Mouse (Mus musculus): ENCODE measurements around the gene 4930404N11Rik.

Gene 4930404N11Rik

DNA sequence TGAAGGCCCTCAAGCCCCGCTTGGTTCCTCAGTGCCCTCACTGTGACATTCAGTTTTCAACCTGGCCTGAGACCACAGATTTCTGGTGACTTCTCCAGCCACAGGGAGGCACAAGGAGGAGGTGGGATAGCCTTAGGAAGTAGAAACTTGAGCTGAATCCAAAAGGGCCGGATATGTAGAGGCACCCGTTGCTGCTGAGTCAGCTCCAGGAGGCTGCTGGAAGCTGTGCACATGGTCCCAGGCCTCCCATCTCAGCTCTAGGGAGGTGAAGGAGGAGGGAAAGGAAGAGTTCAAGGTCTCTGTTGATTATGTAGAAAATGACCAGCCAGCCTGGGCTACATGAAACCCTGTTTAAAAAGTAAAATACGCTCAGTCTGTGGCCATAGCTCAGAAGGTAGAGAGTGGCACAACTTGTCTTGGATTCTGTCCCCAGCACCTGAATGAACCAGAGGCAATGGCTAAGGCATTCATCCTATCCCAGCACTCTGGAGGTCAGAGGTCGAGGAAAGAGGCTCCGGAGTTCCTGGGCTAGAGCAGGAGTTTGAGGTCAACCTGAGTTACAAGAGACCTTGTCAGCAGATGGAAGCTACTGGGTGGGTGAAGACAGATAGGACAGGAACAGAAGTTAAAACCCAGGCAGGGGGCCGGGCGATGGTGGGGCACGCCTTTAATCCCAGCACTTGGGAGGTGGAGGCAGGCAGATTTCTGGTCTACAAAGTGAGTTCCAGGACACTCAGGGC, 10.7 kb downstream of the 4930404N11Rik start:
- DNase-seq (ENCODE audit: low read depth): no peak

DNA sequence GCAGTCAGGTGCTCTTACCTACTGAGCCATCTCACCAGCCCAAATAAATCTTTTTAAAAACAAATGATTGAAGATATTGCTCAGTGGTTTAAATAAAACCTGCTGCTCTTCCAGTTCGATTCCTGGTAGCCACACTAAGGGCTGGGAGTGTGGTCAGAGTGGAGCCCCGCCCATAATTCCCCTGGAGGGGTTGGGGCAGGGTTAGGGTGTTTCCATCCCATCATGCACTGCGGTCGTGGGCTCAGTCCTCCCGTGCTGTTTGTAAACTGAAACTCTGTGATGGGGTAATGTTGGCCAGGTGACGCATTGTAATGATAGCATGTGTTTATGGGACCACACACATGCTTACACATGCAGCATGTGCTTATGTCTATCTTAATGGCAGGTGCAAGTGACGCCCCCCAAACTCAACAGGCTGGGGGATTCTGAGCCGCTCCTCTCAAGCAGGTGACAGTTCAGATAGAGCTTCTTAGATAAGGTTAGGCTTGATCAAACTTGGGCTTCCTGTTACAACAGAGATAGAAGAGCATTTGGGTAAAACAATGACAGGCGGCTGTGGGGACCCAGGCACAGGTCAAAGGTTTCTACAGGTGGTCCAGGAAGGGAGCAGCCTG, 13.8 kb downstream of the 4930404N11Rik start:
- peak; percentile 91 for DNase-seq (ENCODE audit: low read depth)

DNA sequence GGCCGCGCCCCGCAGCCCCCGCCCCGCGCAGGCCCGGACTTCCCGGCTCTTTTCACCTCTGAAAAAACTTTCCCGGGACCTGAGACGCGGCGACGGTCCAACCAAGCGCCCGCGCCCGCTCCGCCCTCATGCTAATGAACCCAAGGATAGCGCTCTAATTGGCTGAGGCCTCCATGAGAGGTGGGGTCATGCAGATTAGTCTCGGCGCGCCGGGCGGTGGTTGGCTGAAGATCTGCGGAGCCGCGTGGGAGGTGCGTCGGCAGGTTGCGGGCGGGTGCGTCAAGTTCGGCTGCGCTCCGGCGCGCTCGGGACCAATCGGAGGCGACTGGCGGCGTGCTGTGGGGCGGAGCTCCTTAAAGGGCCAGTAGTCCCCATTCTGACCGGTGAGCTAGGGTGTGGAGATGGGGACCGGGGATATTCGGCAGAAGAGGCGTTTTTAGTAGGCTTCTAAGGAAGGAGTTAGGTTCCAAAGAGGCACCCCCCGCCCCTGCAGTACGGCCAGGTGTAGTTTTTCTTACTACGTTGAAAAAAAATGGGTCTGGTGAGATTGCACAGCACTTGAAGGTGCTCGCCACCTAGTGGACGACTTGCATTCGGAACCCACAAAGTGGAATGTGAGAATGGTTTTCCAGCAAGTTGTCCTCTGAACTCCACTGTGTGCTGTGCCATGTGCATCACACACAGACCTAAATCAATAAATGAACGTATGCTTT, 15.1 kb downstream of the 4930404N11Rik start, which contains the start of gene Hmg20b:
TSS of gene Hmg20b (minus strand) at position 130 of the 713 bp plus-strand sequence.
- DNase-seq (ENCODE audit: low read depth): peak; percentile 99

DNA sequence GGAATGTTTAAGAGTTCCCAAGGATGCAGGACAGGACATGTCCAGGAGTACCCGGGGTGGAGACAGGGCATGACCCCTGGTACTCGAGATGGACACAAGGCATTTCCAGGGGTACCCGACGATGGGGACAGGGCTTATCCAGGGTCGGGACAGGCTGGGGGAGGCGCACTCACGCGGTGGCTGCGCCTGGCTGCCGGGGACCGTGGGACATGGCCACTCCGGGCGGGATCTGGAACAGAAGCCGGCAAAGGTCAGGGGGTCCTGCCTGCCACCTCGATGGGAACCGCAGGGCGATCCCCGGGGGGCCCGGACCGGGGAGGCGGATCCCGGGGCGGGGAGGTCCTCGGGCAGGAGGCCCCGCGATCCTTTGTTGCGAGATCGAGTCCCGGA, 15.7 kb downstream of the 4930404N11Rik start:
- DNase-seq (ENCODE audit: low read depth): no peak

DNA sequence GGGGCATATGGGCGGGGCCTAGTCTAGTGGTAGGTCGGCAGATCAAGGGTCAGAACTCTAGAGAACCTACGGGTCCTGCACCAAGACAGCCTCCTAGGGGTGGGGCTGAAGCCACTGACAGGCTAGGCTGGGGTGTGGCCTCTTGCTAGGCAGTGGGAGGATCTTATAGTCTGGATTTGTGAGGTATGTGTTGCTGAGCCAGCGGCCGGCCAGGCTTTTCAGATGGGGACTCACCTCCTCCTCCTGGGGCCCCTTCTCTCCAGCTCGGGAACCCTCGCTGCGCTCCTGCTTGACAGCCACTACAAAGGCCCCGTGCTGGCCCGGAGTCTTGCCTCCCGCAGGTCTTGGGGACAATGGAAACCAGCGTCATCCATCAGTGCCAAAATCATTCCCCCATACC, 16.5 kb downstream of the 4930404N11Rik start:
- DNase-seq (ENCODE audit: low read depth): peak; percentile 69

DNA sequence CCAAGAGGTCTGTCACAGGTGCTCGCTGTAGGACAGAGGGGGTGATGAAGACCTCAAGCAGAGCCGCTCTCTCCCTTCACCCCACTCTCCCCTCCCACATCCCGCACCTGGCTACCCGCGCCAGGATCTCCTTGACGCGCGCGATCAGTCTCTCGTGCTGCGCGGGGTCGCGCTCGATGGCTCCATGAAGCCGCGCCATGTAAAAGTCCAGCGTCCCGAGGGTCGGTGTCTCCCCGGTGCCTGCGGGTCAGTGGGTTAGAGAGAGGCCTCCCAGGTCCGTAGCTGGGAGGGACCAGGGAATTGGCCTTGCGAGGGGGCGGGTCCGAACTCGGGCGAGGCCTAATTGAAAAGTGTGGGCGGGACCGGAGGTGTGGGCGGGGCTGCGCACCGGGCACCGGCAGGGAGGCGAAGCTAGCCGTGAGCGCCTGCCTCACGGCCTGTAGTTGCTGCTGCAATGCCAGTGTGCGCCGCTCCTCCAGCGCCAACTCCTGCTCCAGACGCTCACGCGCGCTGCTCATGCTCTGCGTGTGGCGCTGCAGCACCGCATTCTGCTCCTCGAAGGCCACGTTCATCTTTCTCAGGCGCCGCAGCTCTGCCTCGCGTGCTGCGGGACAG, 19.1 kb downstream of the 4930404N11Rik start:
- peak; percentile 68 for DNase-seq (ENCODE audit: low read depth)

DNA sequence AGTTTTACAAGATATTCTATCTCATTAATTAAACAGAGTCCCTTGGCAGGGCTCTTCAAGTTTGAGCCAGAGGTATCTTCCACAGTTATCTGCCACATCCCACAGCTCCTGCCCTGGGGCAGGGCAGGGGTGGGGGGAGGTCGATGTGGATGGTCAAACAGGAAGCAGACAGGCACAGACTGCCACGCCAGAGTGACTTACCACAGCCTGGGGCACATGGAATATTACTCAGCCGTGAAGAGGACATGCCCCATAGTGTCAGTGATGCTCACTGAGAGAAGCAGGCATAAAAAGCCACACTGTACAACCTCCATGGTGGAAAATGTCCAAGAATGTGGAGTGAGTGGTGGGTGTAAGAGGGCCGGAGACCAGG, 20.5 kb downstream of the 4930404N11Rik start:
- DNase-seq (ENCODE audit: low read depth): no peak

DNA sequence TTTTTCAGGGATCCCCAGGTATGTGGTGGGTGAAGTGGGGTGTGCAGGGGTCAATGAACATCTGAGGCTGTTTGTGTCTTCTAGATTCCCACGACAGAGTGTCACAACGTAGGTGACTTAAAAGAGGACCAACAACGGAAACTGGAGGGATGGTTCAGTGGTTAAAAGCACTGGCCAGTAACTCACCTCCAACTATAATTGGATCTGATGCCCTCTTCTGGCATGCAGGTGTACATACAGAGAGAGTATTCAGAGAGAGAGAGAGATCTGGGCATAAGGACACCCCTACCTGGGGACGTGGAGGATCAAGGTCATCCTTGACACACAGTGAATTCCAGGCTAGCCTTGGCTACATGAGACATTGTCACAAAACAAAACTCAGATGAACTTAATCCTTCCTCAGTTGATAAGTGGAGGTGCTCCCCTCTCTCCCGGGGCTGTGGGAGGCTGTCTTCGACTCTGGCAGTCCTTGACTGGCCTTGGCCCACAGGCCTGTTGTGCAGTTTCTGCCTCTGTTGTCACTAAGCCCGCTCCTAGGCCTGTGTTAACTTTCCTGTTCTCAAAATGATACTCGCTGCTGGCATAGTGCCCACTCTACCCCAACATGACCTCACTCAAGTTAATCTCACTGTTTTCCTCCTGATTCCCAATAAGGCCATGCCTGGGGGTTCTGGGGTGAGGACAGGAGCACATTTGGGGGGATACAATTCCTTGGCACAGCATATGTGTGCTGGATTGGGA, 21.0 kb downstream of the 4930404N11Rik start:
- DNase-seq (ENCODE audit: low read depth): peak; percentile 67

DNA sequence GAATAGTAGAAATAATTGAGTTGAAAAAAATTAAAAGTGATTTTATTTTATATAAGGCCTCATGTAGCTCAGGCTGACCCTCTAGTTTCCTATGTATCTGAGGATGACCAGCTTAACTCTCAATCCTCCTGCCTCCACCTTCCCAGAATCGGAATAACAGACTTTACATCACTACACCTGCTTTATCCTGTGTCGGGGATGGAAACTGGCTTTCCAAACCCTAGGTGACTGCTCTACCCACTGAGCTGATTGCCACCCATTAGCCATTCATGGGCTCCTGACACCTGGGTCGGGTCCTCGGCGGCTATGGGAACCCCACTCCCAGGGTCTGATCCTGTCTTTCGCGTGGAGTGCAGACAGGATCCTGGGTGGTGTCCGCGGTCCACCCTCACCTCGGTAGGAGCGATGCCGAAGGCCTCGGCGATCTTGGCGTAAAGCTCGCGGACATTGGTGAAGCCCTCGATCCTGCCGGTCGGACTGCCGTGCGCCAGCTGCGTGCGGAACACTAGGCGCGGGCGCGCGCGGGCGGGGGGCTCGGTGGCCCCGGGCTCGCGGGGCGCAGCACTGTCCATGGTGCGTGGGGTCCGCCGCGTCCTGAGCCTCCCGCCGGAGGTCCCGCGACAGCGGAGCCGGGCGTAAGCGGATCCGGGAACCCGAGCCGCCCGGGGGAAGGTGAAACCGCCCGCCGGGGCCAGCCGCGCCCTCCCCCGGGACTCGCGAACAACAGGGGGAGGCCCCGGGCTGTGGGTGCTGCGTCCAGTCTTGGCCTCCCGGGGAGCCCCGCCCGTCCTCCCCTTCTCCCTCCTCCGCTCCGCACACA, 22.7 kb downstream of the 4930404N11Rik start, which contains the start of gene Gipc3:
TSS of gene Gipc3 (minus strand) at position 581 of the 820 bp plus-strand sequence.
- DNase-seq (ENCODE audit: low read depth): peak; percentile 54

DNA sequence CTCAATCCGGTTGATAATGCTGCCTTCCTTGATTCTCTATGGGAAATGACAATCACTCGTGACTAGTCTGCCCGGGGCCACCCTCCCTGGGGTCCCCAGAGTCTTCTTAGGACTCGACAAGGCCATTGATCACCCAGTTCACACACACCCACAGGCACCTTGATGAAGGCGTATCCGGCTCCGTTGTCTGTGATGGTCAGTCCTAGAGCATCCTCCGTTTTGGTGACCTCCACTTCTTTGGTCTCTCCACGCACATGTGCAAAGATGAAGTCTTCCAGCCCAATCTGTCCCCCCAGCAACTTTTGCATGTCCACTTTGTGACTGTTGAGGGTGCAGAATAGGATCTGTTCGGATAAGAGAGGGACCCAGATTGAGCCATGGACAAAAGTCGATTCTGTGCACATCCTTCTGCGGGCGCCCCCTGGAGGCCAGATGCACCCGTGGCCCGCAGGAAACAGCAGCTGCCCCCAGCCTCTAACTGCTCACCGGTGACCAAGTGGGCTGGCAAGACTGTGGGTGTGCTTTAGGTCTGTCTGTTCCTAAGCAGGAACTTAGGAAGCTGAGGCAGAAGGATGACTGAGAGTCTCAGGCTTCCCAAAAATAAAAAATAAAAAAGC, 24.2 kb downstream of the 4930404N11Rik start:
- peak; percentile 87 for DNase-seq (ENCODE audit: low read depth)

DNA sequence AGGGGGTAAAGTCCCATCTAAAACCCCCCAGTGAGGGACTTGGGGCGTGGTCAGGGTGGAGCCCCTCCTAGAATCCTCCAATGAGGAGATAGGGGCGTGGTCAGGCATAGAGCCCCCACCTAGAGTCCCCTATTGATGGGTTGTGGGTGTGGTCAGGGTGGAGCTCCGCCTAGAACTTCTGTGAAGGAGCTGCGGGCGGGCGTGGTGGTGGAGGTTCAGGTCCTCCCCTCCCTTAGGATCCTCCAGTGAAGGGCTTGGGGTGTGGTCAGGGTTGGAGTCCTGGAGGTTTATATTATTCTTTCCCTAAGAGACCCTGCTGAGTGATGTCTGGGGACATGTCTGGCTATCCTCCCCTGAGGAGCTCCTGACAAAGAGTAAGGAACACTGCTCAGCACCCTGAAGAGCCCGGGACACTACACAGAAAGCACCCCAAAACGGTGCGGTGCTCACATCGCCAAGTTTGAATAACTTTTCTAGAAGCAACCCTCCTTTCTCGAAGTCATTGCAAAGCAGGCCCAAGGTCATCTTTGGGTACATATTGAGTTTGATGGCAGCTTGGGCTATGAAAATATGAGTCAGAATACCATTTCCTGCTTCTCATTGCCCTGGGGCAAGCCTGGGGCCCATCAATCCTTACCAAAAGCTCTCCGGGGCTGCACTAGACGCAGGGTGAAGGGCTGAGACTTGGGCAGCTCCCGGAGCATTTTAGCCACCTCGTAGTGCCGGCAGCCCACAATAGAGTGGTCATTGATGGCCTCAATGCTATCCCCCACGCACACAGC, 24.9 kb downstream of the 4930404N11Rik start:
- DNase-seq (ENCODE audit: low read depth): no peak

DNA sequence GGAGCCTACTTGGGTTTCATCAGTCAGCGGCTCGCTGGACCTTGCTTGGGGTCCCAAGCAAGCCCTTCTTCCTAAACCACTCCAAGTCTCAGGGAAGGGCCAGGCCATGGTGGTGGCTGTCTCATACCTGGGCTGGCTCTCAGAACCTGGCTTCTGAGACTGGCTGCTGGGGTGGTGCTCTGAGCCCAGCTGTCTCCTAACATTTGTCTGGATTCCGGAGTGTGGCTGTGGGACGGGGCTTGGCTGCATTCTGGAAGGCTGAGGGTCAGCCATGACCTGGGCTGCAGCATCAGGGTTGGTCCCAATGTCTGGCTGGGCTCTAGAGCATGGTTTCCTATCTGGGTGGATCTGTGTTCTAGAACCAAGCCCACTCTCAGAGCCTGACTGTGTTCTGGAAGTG, 29.1 kb downstream of the 4930404N11Rik start:
- DNase-seq (ENCODE audit: low read depth): no peak

DNA sequence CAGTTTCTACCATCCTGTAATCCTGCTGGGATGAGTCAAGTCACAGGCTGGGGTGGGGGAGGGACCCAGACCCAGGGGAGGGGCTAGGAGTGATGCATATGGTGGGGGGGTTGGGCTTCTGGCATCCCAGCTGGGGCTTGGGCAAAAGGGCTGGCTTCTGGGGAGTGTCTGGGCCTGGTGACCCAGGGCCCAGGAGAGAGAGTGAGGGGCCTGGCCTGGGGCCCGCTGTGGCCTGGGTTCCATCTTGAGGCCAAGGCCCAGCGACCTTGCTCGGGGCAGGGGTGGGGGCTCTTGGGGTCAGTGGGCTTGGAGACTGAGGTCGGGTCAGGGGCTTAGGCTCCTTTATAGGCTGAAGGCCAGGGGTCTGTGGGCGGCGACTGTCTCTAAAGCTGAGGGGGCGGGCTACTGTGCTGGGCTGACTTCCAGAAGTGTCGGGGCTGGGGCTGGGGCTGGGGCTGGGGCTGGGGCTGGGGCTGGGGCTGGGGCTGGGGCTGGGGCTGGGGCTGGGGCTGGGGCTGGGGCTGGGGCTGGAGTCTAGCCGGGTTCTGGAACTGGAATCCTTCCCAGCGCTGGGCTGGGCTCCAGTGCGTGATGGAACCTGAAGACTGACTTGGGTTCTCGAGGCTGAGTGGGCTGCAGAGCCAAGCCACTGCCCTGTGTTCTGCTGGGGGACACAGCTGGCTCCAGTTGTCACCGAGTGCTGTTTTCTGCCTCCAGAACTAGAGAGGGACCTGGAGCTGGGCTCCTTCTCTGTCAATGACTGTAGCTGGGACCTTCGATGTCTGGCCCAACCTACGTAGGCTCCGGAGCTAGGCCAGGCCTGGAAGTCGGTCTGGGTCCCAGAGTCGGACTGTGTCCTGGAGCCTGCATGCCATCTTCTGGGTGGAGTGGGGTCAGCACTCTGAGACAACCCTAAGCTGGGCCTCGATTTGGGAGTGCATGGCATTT, 29.9 kb downstream of the 4930404N11Rik start:
- DNase-seq (ENCODE audit: low read depth): no peak

DNA sequence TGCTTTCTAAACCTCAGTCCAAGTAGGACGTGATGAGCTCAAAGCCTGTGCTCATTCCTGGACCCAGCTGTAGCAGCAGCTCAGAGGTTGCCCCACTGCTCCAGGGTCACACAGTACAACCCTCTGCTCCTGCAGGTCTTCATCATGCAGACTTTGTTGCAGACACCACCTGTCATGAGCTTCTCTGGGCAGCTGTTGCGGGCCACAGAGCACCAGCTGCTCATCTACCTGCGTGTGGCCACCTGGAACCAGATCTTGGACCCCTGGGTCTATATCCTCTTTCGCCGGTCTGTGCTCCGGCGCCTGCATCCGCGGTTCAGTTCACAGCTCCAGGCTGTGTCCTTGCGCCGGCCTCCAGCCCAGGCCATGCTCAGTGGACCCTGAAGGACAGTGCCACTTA, 31.3 kb downstream of the 4930404N11Rik start:
- no peak for DNase-seq (ENCODE audit: low read depth)

DNA sequence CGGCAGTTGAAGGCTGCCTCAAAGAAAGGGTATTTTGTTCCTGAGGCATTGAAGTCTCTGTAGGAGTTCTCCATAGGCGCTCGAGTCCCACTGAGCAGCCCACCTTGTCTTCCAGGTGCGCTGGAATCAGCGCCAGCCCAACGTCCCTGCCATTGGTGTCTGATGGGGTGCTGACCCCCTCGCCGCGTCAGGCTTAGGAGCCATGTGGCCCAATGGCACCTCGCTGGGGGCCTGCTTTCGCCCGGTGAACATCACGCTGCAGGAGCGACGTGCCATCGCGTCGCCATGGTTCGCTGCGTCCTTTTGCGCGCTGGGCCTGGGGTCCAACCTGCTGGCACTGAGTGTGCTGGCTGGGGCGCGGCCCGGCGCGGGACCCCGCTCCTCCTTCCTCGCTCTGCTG, 33.3 kb downstream of the 4930404N11Rik start:
- DNase-seq (ENCODE audit: low read depth): no peak

DNA sequence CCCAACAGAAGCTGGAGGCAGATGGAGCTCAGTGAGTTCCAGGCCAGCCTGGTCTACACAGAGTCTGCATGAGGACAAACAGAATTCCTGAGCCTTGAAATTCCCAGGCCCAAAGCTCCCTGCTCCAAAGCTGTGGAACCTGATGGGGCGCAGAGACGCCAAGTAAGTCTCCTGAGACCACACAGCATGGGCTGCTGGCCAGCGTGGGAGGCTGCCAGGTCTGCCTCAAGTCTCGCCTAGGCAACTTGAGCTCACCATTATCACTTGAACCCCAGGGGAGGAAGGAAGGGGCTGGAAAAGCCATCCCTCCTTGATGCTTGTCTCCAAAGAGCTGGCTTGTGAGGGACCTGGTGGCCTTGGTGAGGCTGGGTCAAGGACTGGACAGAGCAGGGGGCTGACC, 35.6 kb downstream of the 4930404N11Rik start:
- DNase-seq (ENCODE audit: low read depth): no peak

DNA sequence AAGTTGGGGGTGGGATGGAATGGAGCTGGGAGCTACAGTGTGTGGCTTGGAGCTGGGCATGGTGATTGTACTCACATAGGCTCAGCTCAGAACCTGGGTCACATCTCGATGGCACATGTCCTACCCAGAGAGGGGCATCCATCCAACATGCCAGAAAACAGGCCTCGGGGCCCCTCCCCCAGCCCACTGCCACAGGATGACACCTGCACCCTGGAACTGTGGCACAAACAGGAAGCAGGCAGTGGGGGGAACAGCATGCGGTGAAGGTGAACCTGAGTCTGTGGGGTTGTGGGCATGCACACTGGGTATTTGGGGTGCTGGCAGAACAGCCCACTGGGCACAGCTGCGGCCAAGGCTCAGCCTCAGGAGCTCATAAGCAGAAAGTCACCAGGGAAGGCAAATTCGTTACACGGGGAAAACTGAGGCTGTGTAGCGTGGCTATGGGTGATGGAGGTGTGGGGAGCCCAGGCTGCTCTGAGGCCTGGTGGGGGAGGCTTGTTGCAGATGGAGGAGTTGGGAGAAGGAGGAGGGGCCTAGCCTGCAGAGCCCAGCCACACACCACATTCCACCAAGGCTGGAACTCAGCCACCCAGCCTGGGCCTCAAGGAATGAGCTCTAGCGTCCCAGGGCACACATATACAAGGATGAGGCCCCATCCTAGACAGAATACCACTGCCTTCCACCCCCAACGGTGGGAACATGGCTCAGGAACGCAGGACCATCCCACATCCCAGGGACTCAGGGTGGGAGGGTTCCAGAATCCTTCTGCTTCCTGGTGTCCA, 36.2 kb downstream of the 4930404N11Rik start:
- peak; percentile 71 for DNase-seq (ENCODE audit: low read depth)

DNA sequence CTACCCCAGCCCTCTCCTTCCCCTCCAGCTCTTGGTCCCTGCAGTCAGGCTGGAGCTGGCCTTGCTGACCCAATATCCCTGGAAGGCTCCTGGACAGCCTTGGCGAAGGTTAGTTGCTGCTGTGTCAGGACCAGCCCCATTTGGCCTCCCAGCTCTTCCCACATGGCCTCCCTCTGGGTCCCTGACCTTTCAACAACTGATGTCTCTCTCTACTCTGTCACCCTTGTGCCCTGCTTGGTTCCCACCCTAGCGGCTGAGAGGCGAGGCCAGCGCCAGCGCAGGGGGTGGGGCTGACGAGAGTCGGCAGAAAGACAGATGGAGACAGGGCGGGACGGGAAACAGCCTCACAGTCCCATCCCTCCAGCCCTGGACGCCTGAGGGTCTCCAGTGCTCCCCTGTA, 37.2 kb downstream of the 4930404N11Rik start, which contains the start of gene Tbxa2r:
TSS of gene Tbxa2r (plus strand) at position 346 of the 400 bp plus-strand sequence.
- DNase-seq (ENCODE audit: low read depth): peak; percentile 71

All from induced T-regulatory cell, adult 2 months (primary cell).